In the genomic region with DNA sequence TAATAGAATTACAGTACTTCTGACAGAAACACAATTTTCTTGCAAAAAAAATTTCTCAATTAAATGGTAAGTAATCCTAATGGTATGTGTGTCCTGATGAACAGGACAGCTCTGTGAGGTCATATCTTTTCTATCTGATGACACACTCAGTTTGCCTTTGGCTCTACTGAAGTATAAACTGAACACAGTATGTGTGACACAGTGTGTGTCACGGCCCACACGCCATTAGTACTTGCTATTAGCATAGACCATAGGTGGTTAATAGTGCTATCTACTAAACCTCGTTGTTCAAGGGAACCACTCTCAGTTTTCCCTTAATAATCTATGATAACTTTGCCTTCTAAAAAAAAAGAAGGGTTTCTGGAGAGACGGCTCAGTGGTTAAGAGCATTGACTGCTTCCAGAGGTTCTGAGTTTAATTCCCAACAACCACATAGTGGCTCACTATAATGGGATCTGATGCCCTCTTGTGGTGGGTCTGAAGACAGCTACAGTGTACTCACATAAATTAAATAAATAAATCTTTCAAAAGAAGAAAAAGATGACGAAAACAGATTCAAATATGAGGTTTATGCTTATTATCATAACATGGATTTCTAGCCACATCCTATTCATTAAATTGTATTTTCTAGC, we compare ENCODE assay signal across 9 mouse cellular contexts. TPM values are rescaled to one million over a fixed set of nuclear protein-coding genes. Genes with fewer than 3 reads are reported as not detected.
A peak's percentile ranks its signal among the peaks of the same experiment; 100 is the strongest.
DNase-seq lines count a peak whose midpoint lies in the region; ATAC-seq lines count a peak whose summit lies in the region.
"Had no signal": no experiment of that assay in that cellular context is flagged by ENCODE, and none has a peak within 500 bp of the region (broad histone marks: within the 10 kb centered on the region; RNA-seq: fewer than 3 reads in every experiment).

No protein-coding gene starts in this region.

- H3K27ac ChIP-seq in hindbrain, embryonic 11.5 days (ENCODE audit: low read depth, low read length): no peak overlapping the region
- H3K27ac ChIP-seq in hindbrain, embryonic 10.5 days: no peak overlapping the region
- no peak overlapping the region for H3K27ac ChIP-seq in embryonic facial prominence, embryonic 13.5 days

- peak; percentile 51 for DNase-seq in hindbrain, embryonic 11.5 days (ENCODE audit: low spot score)
- no peak for DNase-seq in hindbrain, embryonic 10.5 days (ENCODE audit: low spot score)
- peak; percentile 73 for DNase-seq in 416B (ENCODE audit: low read depth)
- DNase-seq in NIH3T3 (ENCODE audit: low read depth): peak; percentile 76
- peak; percentile 77 for DNase-seq in lung, postnatal 36 days

- no peaks in the 10 kb centered on the region for H3K9me3 ChIP-seq in hindbrain, embryonic 11.5 days (ENCODE audit: control insufficient read depth, low read length)
- H3K9me3 ChIP-seq in hindbrain, embryonic 10.5 days: no peaks in the 10 kb centered on the region
- H3K9me3 ChIP-seq in embryonic facial prominence, embryonic 13.5 days: no peaks in the 10 kb centered on the region

- H3K27me3 ChIP-seq in hindbrain, embryonic 11.5 days (ENCODE audit: control insufficient read depth, insufficient read depth, low read length): no peaks in the 10 kb centered on the region
- no peaks in the 10 kb centered on the region for H3K27me3 ChIP-seq in hindbrain, embryonic 10.5 days (ENCODE audit: insufficient read depth, poor library complexity, severe bottlenecking)
- no peaks in the 10 kb centered on the region for H3K27me3 ChIP-seq in embryonic facial prominence, embryonic 13.5 days

- no peaks in the 10 kb centered on the region for H3K36me3 ChIP-seq in hindbrain, embryonic 11.5 days (ENCODE audit: control insufficient read depth, insufficient read depth, low read length)
- H3K36me3 ChIP-seq in hindbrain, embryonic 10.5 days: no peaks in the 10 kb centered on the region
- no peaks in the 10 kb centered on the region for H3K36me3 ChIP-seq in embryonic facial prominence, embryonic 13.5 days

- ATAC-seq in hindbrain, embryonic 11.5 days (ENCODE audit: low FRiP score): peak; percentile 80
- ATAC-seq in embryonic facial prominence, embryonic 13.5 days (ENCODE audit: insufficient number of reproducible peaks, insufficient read depth, low FRiP score, low TSS enrichment, low read depth): peak; percentile 32; the same call in 1 of the 2 replicates
- ATAC-seq in inflammation-experienced regulatory T-cells, adult 6 months: peak; percentile 75
- ATAC-seq in megakaryocyte, adult 5-6 weeks (ENCODE audit: poor library complexity, severe bottlenecking): no peak

- H3K4me2 ChIP-seq in hindbrain, embryonic 11.5 days (replicated peaks; ENCODE audit: low read depth, low read length): no peak overlapping the region
- H3K4me2 ChIP-seq in embryonic facial prominence, embryonic 13.5 days: no peak overlapping the region

- H3K9ac ChIP-seq in hindbrain, embryonic 11.5 days (ENCODE audit: low read depth, low read length): no peak overlapping the region
- no peak overlapping the region for H3K9ac ChIP-seq in embryonic facial prominence, embryonic 13.5 days

- no peak overlapping the region for H3K4me3 ChIP-seq in hindbrain, embryonic 11.5 days (ENCODE audit: low read depth, low read length)
- H3K4me3 ChIP-seq in hindbrain, embryonic 10.5 days: no peak overlapping the region
- H3K4me3 ChIP-seq in embryonic facial prominence, embryonic 13.5 days: no peak overlapping the region

- WGBS in hindbrain, embryonic 11.5 days: 66% methylated on average over 5 of the region's 5 CpGs
- WGBS in hindbrain, embryonic 10.5 days: 62% methylated on average over 5 of the region's 5 CpGs
- 53% methylated on average over 5 of the region's 5 CpGs for WGBS in embryonic facial prominence, embryonic 13.5 days

- H3K4me1 ChIP-seq in hindbrain, embryonic 11.5 days (replicated peaks; ENCODE audit: control insufficient read depth, insufficient read depth, low read length): no peaks in the 10 kb centered on the region
- no peaks in the 10 kb centered on the region for H3K4me1 ChIP-seq in hindbrain, embryonic 10.5 days (replicated peaks)
- no peaks in the 10 kb centered on the region for H3K4me1 ChIP-seq in embryonic facial prominence, embryonic 13.5 days

RNA-seq across cellular contexts. Expression of a gene that starts 11.5 kb away (rescaled TPM):
- polyA plus RNA-seq in hindbrain, embryonic 11.5 days (2014; fragmentation: Nextera tagmentation; extraction: Ambion mirVana): 68.7 and 75.4 TPM in 2 replicates
- 48.2 and 73.7 TPM in 2 replicates for polyA plus RNA-seq in hindbrain, embryonic 10.5 days (2016; fragmentation: Nextera tagmentation; extraction: Ambion mirVana)
- 77.5 and 83.7 TPM in 2 replicates for polyA plus RNA-seq in embryonic facial prominence, embryonic 13.5 days (2015; fragmentation: Nextera tagmentation; extraction: Ambion mirVana)
- 10 to 100 TPM; 84.0 to 91.4 (median 88.5) TPM for polyA plus RNA-seq in inflammation-experienced regulatory T-cells, adult 6 months (2017; shearing (Covaris generic))
- total RNA-seq in megakaryocyte, adult 5-6 weeks (2015): 74.1 and 86.4 TPM in 2 replicates
- 56.8 and 60.0 TPM in 2 replicates for total RNA-seq in megakaryocyte, adult 5-6 weeks (2017)

RNA-seq across cellular contexts. Expression of a gene that starts 15.1 kb away (rescaled TPM):
- 0.49 TPM in 1 of 2 replicates, not detected in the other for polyA plus RNA-seq in hindbrain, embryonic 11.5 days (2014; fragmentation: Nextera tagmentation; extraction: Ambion mirVana)
- 0.34 TPM in 1 of 2 replicates, not detected in the other for polyA plus RNA-seq in hindbrain, embryonic 10.5 days (2016; fragmentation: Nextera tagmentation; extraction: Ambion mirVana)
- polyA plus RNA-seq in embryonic facial prominence, embryonic 13.5 days (2015; fragmentation: Nextera tagmentation; extraction: Ambion mirVana): 0.56 TPM in 1 of 2 replicates, not detected in the other
- 10 to 100 TPM; 13.7 to 95.4 (median 24.5) TPM for polyA plus RNA-seq in inflammation-experienced regulatory T-cells, adult 6 months (2017; shearing (Covaris generic))
- 14.6 and 57.2 TPM in 2 replicates for total RNA-seq in megakaryocyte, adult 5-6 weeks (2015)
- total RNA-seq in megakaryocyte, adult 5-6 weeks (2017): 9.2 and 29.6 TPM in 2 replicates

RNA-seq across cellular contexts. Expression of a gene that starts 22.1 kb away (rescaled TPM):
- 168 and 180 TPM in 2 replicates for polyA plus RNA-seq in hindbrain, embryonic 11.5 days (2014; fragmentation: Nextera tagmentation; extraction: Ambion mirVana)
- 50.6 and 103 TPM in 2 replicates for polyA plus RNA-seq in hindbrain, embryonic 10.5 days (2016; fragmentation: Nextera tagmentation; extraction: Ambion mirVana)
- 15.4 and 17.0 TPM in 2 replicates for polyA plus RNA-seq in embryonic facial prominence, embryonic 13.5 days (2015; fragmentation: Nextera tagmentation; extraction: Ambion mirVana)
- polyA plus RNA-seq in inflammation-experienced regulatory T-cells, adult 6 months (2017; shearing (Covaris generic)): 1 to 10 TPM; 2.2 to 3.8 (median 3.7) TPM
- 10.3 and 12.2 TPM in 2 replicates for total RNA-seq in megakaryocyte, adult 5-6 weeks (2015)
- 17.7 and 20.7 TPM in 2 replicates for total RNA-seq in megakaryocyte, adult 5-6 weeks (2017)

RNA-seq across cellular contexts. Expression of a gene that starts 55.0 kb away (rescaled TPM):
- polyA plus RNA-seq in hindbrain, embryonic 11.5 days (2014; fragmentation: Nextera tagmentation; extraction: Ambion mirVana): not detected in 2 replicates
- polyA plus RNA-seq in hindbrain, embryonic 10.5 days (2016; fragmentation: Nextera tagmentation; extraction: Ambion mirVana): not detected in 2 replicates
- 0.06 TPM in 1 of 2 replicates, not detected in the other for polyA plus RNA-seq in embryonic facial prominence, embryonic 13.5 days (2015; fragmentation: Nextera tagmentation; extraction: Ambion mirVana)
- under 1 TPM in 1 of 3 experiments, not detected in 2; 0.09 TPM for polyA plus RNA-seq in inflammation-experienced regulatory T-cells, adult 6 months (2017; shearing (Covaris generic))
- total RNA-seq in megakaryocyte, adult 5-6 weeks (2015): not detected in 2 replicates
- not detected in 2 replicates for total RNA-seq in megakaryocyte, adult 5-6 weeks (2017)
- total RNA-seq: layer of hippocampus, postnatal 36 days had no signal
